Mouse (Mus musculus): ENCODE results near the gene Tbc1d22a. TPM values are rescaled to one million over a fixed set of nuclear protein-coding genes. Genes with fewer than 3 reads are reported as not detected.
A peak's percentile ranks its signal among the peaks of the same experiment; 100 is the strongest.
"Not testable (repeated sequence)": the region's sequence is repeated elsewhere in the genome, so short reads cannot be mapped to it uniquely, and the experiment has no call there.

The Tbc1d22a gene
- total RNA-seq, 1 experiment from 2014 or later, result 14.6 TPM

DNA sequence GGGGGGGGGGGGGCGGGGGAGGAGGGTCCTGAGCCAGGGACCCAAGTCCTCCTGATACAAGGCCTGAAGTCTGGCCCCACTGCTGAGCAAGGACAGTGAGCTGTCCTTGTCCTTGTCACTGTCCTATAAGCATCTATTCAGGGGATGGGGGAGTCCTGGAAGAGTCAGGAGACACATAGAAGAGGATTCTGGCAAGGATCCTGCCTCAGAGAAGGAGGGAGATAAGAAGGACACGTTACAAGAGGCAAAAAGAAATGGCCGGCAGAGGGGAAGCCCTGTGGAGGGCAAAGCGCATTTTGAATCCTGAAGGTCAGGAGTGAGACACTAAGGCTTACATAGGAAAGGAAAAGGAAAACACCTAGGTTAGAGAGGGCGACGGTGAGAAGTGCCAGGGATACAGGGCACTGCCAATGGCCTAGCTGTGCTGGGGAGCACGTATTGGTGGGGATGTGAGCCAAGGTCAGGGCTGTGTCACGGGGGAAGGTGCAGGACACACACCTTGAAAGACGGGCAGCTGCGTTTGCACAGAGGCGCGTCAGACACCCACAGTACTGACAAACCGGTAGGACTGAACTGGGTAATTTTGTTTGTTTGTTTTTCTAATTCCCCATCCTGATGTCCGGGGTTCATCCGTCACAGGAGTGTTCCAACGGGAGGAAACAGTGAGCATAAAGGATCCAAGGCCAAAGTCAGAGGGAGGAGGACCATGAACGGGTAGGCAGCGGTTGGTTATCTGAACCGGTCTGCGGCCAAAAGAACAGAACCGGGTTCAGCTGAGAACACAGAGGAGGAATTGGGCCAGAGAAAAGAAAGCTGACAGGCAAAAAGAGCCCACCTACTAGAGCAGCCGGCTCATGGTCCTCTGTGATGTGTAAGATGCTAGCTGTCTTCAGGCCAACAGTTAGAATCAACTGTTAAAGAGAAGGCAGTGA is 37.2 kb upstream of the Tbc1d22a start:
- no peak for ATAC-seq (replicated peaks in 1 of 2; ENCODE audit: insufficient read depth in 1 of 2, low FRiP score in 2 of 2, low TSS enrichment in 1 of 2, low read depth in 1 of 2, poor library complexity in 2 of 2, severe bottlenecking in 2 of 2)

DNA sequence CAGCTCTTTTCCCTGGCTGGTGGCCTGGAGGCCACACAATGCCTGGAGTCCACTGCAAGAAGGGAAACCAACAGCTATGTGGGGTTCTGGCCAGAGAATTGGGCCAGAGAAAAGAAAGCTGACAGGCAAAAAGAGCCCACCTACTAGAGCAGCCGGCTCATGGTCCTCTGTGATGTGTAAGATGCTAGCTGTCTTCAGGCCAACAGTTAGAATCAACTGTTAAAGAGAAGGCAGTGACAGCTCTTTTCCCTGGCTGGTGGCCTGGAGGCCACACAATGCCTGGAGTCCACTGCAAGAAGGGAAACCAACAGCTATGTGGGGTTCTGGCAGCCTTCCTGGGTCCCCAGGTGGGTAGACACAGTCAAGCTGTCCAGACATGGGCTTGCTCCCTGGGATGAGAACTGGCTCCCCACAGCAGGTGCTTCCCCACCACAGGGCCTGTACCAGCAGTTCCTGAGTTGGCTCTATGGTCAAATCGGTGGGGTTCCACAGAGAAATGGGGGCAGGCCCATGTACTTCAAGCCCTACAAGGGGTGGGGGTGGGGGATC is 36.5 kb upstream of the Tbc1d22a start:
- ATAC-seq (replicated peaks in 1 of 2; ENCODE audit: insufficient read depth in 1 of 2, low FRiP score in 2 of 2, low TSS enrichment in 1 of 2, low read depth in 1 of 2, poor library complexity in 2 of 2, severe bottlenecking in 2 of 2), result not testable (repeated sequence)

DNA sequence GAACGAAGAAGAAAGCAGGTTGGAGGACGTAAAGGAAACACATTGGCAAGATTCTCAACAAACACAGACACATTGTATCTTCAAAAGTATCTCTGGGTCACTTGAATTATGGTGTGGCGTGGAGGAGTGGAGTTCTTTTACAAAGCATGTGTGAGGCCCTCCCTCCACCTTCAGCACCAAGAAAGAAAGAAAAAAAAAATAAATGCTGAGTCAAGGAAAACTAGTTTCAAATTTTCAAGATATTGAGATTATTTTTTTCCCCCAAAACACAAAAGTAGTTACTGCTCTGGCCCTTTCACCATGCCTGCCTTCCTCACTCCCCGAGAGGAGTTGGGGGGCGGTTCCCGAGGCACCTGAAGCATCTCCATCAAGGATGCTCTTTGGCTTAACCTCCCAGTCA is 35.7 kb upstream of the Tbc1d22a start:
- ATAC-seq (replicated peaks in 1 of 2; ENCODE audit: insufficient read depth in 1 of 2, low FRiP score in 2 of 2, low TSS enrichment in 1 of 2, low read depth in 1 of 2, poor library complexity in 2 of 2, severe bottlenecking in 2 of 2), result no peak

DNA sequence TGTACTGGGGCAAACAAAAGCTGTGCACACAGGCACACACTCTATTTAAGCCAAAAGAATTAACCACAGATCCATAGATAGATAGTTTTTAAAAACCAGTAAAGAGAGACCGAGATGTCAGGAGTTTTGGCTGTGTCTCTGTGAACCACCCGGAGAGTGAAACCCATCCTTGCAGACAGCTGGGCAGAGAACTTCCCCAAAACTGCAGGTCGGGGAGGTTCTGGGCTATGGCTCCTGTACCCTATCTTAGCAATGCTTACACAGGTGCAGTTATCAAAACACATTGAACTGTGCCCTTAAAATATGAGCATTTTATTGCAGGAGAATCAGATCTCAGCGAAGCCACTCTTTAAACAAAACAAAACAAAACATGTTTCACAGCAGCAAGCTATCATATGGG is 33.8 kb upstream of the Tbc1d22a start:
- 0 out of 4 replicates have a peak, but pooled peaks of 1 of the 2 experiments have one; percentile 17 for ATAC-seq (replicated peaks in 1 of 2; ENCODE audit: insufficient read depth in 1 of 2, low FRiP score in 2 of 2, low TSS enrichment in 1 of 2, low read depth in 1 of 2, poor library complexity in 2 of 2, severe bottlenecking in 2 of 2)

DNA sequence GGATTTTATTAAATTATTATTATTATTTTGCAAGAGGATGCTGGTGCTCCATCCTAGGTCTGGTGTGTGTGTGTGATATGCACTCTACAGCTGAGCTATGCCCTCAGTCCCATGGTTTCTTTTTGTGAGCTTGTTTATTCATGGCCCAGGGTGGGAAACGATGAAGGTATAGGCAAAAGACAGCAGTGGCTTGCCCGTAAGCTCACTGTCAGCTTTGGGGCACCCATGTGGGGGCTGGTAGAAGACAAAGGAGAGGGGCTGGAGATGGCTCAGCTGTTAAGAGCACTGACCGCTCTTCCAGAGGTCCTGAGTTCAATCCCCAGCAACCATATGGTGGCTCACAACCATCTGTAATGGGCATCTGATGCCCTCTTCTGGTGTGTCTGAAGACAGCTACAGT is 32.9 kb upstream of the Tbc1d22a start:
- not testable (repeated sequence) for ATAC-seq (replicated peaks in 1 of 2; ENCODE audit: insufficient read depth in 1 of 2, low FRiP score in 2 of 2, low TSS enrichment in 1 of 2, low read depth in 1 of 2, poor library complexity in 2 of 2, severe bottlenecking in 2 of 2)

DNA sequence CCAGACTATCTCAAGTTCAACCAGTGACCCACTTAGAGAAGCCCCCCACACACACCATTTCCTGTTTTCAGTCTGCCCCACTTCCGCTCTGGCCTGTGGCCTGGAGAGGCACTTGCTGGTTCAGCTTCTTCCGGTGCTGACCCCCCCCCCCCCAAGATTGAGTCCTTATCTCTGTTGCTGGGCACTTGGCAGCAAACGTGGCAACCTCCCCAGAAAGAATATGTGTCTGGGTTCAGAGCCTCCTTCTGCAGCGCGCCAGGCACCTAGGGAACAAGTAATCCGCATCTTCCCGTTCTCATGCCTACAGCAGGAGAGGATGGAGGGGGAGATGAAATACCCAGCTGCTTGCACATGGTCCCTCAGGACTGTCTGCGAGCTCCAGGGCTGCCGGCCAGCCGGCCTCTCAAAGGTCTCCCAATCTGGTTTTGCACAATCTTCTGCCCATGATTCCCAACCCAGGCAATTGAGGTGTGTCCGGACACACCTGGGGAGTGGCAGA is 32.3 kb upstream of the Tbc1d22a start:
- peak; percentile 19 to 27; a peak in 3 of 4 replicates for ATAC-seq (replicated peaks in 1 of 2; ENCODE audit: insufficient read depth in 1 of 2, low FRiP score in 2 of 2, low TSS enrichment in 1 of 2, low read depth in 1 of 2, poor library complexity in 2 of 2, severe bottlenecking in 2 of 2)

DNA sequence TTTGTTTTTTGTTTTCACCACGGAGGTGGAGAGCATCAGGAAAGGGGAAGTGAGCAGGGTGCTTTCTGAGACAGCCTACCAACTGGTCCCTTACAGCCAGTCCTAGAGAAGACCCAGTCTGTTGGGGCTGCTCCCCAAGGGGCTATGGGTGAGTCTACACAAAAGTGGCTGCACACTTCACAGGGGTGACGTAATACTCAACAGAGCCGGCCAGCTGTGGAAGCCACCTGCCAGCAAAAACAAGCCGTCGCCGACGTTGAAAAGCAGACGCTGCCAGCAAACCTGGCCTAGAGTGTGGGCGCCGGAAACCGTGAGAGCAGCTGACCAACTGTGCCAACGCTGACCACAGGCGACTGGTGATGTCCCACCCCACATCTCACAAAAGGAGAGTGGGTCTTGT is 31.6 kb upstream of the Tbc1d22a start:
- peak; percentile 65 to 75 for ATAC-seq (replicated peaks in 1 of 2; ENCODE audit: insufficient read depth in 1 of 2, low FRiP score in 2 of 2, low TSS enrichment in 1 of 2, low read depth in 1 of 2, poor library complexity in 2 of 2, severe bottlenecking in 2 of 2)

DNA sequence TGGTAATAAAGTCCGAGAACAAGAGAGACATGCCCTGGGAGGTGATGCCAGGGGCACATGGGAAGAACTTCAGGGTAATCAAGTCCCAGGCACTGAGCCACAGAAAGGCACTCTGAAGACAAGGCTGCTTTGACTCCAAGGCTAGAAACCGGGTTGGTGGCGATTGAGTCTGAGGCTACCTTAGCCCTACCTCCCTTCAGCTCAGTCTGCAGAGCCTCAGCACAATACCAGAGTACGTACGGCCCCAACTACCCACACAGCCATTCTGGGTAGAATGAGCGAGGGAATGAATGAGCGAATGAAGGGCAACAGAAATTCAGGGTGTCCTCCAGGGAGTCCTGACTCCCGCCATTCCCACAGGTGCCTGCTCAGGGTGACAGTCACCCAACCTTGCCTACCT is 30.8 kb upstream of the Tbc1d22a start:
- no peak for ATAC-seq (replicated peaks in 1 of 2; ENCODE audit: insufficient read depth in 1 of 2, low FRiP score in 2 of 2, low TSS enrichment in 1 of 2, low read depth in 1 of 2, poor library complexity in 2 of 2, severe bottlenecking in 2 of 2)

DNA sequence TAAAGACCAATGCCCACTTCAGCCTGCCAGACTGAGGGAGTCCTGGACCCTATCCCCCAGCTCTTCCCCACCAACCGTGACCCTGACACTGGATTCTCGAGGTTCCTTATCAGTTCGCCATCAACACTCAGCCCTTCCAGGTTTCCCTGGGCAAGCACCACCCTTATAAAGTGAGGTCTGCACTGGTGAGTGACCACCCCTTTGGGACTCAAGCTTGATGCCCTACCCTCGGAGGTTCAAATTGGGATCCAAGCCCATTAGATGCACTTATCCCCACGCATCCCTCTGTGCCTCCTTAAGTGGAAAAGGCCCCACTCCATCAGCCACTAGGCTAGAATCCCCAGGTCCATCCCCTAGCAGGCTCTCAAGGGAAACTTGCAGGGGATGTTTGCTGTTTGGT is 30.2 kb upstream of the Tbc1d22a start:
- ATAC-seq (replicated peaks in 1 of 2; ENCODE audit: insufficient read depth in 1 of 2, low FRiP score in 2 of 2, low TSS enrichment in 1 of 2, low read depth in 1 of 2, poor library complexity in 2 of 2, severe bottlenecking in 2 of 2), result no peak

DNA sequence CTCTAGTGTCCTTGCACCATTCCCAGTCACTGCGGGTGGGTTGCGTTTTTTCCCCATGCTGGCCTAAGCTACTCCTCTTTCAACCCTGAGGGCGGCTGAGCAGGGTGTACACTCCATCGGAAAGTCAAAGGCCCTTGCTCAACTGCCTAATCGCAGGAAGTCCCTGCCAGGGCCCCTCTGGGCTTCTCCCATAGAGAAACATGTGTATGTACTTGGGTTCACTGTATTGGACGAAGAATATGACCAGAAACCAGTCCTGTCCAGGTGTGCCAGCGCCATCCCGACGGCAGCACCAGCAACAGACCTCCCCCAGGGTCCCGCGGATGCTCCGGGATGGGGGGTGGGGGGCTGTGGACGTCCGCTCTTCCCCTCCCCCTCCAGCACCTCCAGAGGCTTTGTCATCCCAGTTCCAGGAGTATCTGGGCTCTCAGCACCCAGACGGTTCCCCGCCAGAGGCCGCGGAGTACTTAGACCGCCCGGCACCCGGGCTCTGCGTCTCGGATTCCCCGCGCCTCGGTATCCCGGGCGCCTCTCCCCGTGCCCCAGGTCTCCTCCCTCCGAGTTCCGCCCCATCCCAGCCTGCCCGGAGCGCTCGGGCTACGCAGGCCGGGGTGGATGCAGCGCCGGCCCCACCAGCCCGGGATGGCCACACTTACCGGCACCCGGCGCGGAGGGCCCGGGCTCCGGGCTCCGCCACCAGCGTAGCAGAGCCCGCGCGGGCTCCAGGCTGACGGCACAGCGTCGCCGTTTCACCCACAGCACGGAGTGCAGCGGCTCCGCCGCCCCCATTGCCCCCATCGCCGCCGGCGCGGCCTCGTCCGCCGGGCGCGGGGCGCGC is 29.2 kb upstream of the Tbc1d22a start:
- ATAC-seq (replicated peaks in 1 of 2; ENCODE audit: insufficient read depth in 1 of 2, low FRiP score in 2 of 2, low TSS enrichment in 1 of 2, low read depth in 1 of 2, poor library complexity in 2 of 2, severe bottlenecking in 2 of 2), result no peak

DNA sequence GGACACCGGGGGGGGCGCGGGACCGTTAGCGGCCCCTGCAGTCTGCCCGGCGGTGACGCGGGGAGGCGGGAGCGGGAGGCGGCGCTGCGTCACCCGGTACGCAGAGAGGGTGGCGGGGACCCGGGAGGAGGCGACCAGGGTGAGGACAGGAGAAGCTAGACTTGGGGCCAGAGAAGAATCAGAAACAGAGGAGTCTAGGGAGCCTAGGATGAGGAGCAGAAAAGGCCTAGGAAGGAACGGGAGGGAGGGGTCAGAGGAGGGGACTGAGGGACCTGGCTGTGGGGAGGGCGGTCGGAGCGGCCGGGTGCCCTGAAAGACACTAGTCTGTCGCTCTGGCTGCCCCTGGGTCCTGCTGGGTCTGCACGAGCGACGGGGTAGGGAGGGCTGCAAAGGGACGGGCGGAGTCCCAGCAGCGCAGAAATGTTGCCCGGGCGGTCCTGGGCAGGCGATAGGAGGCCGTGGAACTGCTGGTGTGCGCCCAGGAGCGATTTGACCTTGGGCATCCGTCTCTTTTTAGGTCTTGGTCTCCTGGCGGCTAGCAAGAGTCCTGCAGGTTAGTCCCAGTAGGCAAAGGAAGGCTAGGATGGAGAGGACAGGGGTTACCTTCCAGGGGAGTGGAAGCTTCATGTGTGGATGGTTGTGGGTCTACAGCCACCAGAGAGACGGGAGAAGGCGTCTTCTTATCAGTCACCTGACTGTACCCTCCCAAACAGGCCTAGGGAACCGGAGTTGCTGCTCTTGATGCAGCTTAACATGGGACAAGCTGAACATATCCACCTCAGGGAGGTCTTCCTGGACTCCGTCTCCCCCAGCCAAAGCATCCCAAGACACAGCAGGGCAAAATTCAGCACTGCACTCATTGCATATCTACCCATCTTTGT is 28.3 kb upstream of the Tbc1d22a start, which contains the start of gene Cerk:
Gene Cerk, minus strand, starts transcription at position 453 of the 881 bp plus-strand sequence.
- ATAC-seq (replicated peaks in 1 of 2; ENCODE audit: insufficient read depth in 1 of 2, low FRiP score in 2 of 2, low TSS enrichment in 1 of 2, low read depth in 1 of 2, poor library complexity in 2 of 2, severe bottlenecking in 2 of 2), result peak; percentile 46 to 57

DNA sequence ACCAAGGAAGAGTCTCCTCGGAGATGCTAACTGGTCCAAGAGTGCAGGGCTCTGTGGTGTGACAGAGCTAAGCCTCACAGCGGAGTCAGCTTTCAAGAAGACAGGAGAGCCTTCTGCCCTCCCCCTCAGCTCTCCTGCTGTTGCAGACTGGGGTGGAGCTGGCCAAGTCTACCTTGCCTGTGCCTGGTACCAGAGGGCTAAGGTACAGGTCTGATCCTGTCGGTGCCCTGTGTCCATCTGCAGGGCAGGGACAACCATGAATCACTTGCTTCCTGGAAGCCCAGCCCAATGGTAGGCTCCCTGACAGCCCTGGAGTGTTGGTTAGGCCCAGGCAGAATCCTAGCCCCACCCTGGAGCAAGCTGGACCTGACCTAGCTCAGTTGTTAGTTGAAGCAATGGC is 27.6 kb upstream of the Tbc1d22a start:
- no peak for ATAC-seq (replicated peaks in 1 of 2; ENCODE audit: insufficient read depth in 1 of 2, low FRiP score in 2 of 2, low TSS enrichment in 1 of 2, low read depth in 1 of 2, poor library complexity in 2 of 2, severe bottlenecking in 2 of 2)

DNA sequence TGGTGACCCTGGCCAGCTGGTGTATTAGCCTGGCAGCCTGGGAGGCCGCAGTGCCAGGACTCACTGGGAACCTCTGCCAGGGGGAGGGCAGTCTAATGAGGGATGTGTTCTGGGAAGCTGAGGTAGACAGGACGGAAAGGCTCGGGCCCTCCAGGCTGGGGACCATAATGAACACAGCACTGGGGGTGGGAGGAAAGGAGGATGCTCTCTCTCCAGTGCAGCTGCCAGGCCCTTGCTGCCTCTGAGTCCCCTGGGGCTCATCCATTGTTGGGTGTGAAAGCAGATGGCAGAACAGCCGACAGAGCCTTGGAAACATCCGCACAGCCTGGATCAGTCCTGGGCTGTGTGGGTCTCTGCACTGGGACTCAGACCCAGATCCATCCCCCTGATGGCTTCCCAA is 26.1 kb upstream of the Tbc1d22a start:
- ATAC-seq (replicated peaks in 1 of 2; ENCODE audit: insufficient read depth in 1 of 2, low FRiP score in 2 of 2, low TSS enrichment in 1 of 2, low read depth in 1 of 2, poor library complexity in 2 of 2, severe bottlenecking in 2 of 2), result no peak

DNA sequence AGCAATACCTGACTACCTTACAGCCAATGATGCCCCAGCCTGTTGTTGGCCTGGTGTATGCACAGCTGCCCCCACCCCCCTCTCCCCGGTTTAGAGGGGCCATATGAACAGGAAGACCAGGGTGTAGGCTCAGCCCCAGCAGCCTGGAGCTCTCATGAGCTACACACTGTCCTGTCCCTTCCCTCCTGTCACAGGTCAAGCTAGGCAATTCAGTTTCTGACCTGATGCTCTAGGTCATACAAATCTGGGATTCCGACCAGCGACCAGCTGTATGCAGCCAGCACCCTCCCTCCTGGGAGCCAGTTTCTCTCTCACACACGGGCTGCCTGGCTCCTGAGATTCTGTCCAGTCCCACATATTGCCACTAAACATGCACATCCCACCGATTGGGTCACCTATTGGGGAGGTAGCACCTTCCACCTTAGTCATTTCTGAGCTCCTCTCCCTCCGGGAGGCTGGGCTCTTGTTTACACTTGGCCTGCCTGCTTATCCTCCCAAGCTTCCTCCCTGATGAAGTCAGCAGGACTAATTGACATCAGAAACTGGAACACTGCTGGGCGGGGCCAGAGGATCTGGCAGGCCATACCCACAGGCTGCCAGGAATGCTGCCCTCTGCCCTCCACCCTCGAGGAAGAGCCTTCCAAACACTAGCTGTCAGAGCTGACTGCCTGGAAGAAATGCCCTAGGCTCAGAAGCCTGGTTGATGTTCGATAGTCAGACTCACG is 25.4 kb upstream of the Tbc1d22a start:
- no peak for ATAC-seq (replicated peaks in 1 of 2; ENCODE audit: insufficient read depth in 1 of 2, low FRiP score in 2 of 2, low TSS enrichment in 1 of 2, low read depth in 1 of 2, poor library complexity in 2 of 2, severe bottlenecking in 2 of 2)

DNA sequence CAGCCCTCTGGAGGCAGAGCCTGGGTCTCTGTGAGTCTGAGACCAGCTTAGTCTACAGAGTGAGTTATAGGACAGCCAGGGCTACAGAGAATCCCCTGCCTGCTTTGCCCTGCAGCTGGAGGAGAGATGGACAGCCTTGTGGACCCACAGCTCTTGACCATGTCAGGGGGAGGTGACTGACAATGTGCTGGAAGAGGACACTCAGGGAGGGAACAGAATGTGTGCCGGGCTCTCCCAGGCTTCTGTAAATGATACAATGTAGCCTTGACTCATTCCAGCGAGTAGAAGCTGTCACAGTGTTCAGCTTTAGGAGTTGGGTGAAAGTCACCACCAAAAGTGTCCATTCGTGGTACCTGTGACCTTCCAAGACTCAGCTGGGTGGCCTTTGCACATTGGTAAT is 23.9 kb upstream of the Tbc1d22a start:
- ATAC-seq (replicated peaks in 1 of 2; ENCODE audit: insufficient read depth in 1 of 2, low FRiP score in 2 of 2, low TSS enrichment in 1 of 2, low read depth in 1 of 2, poor library complexity in 2 of 2, severe bottlenecking in 2 of 2), result no peak

DNA sequence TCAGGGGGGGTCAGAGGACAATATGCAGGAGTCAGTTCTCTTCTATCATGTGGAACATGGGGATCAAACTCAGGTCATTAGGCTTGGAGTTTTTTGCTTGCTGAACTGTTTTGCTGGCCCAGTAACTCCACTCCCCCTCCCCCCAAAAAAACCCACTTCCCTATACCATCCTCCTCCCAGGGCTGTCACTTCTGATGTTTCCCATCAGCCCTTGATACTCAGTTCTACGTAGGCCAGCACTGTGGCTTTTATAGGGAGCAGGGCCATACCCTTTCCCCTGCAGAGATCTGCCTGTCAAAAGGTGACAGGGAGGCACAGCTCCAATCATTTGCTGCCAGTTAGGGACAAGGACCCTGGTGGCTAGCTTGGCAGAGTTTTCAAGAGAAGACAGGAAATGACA is 22.8 kb upstream of the Tbc1d22a start:
- peak; percentile 59 to 72 for ATAC-seq (replicated peaks in 1 of 2; ENCODE audit: insufficient read depth in 1 of 2, low FRiP score in 2 of 2, low TSS enrichment in 1 of 2, low read depth in 1 of 2, poor library complexity in 2 of 2, severe bottlenecking in 2 of 2)

All from hematopoietic stem cell, adult 5-6 weeks (primary cell).